Mouse (Mus musculus): ENCODE data around the gene Itsn1.

The Itsn1 gene

GRCm38 (mm10) chr16:91729066-91729482 lies at the start of gene Itsn1:
Gene Itsn1 (plus strand): TSS chr16:91729281.
- peak; percentile 99 for DNase-seq

GRCm38 (mm10) chr16:91680656-91681055 lies 48.4 kb upstream of the Itsn1 start:
- DNase-seq = no peak

GRCm38 (mm10) chr16:91685526-91685925 lies 43.6 kb upstream of the Itsn1 start:
- DNase-seq = no peak

- no peak for DNase-seq
Observed at GRCm38 (mm10) chr16:91686369-91686768, 42.7 kb upstream of the Itsn1 start.

- no peak for DNase-seq
Observed at GRCm38 (mm10) chr16:91688023-91688618, 41.0 kb upstream of the Itsn1 start.

- DNase-seq = peak; percentile 98
Observed at GRCm38 (mm10) chr16:91688619-91689334, 40.3 kb upstream of the Itsn1 start, which contains the start of gene Donson. Gene Donson (minus strand): TSS chr16:91688770.

GRCm38 (mm10) chr16:91689791-91690190 lies 39.3 kb upstream of the Itsn1 start:
- no peak for DNase-seq

GRCm38 (mm10) chr16:91694455-91695084 lies 34.5 kb upstream of the Itsn1 start:
- peak; percentile 91 for DNase-seq

- DNase-seq = no peak
Observed at GRCm38 (mm10) chr16:91695108-91695755, 33.8 kb upstream of the Itsn1 start.

GRCm38 (mm10) chr16:91698995-91699394 lies 30.1 kb upstream of the Itsn1 start:
- DNase-seq = no peak

GRCm38 (mm10) chr16:91701908-91702307 lies 27.2 kb upstream of the Itsn1 start:
- DNase-seq = peak; percentile 58

GRCm38 (mm10) chr16:91702771-91703188 lies 26.3 kb upstream of the Itsn1 start:
- no peak for DNase-seq

- peak; percentile 39 for DNase-seq
Observed at GRCm38 (mm10) chr16:91704603-91705340, 24.3 kb upstream of the Itsn1 start.

GRCm38 (mm10) chr16:91710241-91710640 lies 18.8 kb upstream of the Itsn1 start:
- DNase-seq = no peak

- DNase-seq = no peak
Observed at GRCm38 (mm10) chr16:91716927-91717349, 12.1 kb upstream of the Itsn1 start.

- DNase-seq = no peak
Observed at GRCm38 (mm10) chr16:91717399-91717798, 11.7 kb upstream of the Itsn1 start.

- peak; percentile 73 for DNase-seq
Observed at GRCm38 (mm10) chr16:91724247-91724646, 4.8 kb upstream of the Itsn1 start.

GRCm38 (mm10) chr16:91727433-91727832 lies 1.6 kb upstream of the Itsn1 start:
- DNase-seq = no peak

GRCm38 (mm10) chr16:91728123-91729065 lies 687 bp upstream of the Itsn1 start, which contains the start of gene Cryzl1:
Gene Cryzl1 (minus strand): TSS chr16:91728975.
- DNase-seq = peak; percentile 99

- peak; percentile 62 for DNase-seq
Observed at GRCm38 (mm10) chr16:91729821-91730441, 850 bp downstream of the Itsn1 start.

GRCm38 (mm10) chr16:91730446-91730845 lies 1.4 kb downstream of the Itsn1 start:
- peak; percentile 40 for DNase-seq
